Mouse (Mus musculus) v-Abl transformed pro-B cells (cell line): ENCODE measurements around the gene Mgat4e.

Source experiments
- in situ Hi-C, 2 experiments: fragments of 400-800 bp; cut with MboI; formaldehyde crosslinking; loops; one replicate each; pipeline ENCODE4 v1.15.1; 2025; ENCODE audit not compliant: unreplicated experiment in 2 of 2

Mgat4e gene

GRCm38 (mm10) chr1:134549632-134550132, at the start of gene Mgat4e:
Gene Mgat4e, minus strand, starts transcription at chr1:134549682.
- in situ Hi-C loops, result loop anchor here in 1 of 2 experiments (25.0 kb wide), 1 partner anchor 1263 kb away; the partner anchor contains the start of gene Lad1

DNA sequence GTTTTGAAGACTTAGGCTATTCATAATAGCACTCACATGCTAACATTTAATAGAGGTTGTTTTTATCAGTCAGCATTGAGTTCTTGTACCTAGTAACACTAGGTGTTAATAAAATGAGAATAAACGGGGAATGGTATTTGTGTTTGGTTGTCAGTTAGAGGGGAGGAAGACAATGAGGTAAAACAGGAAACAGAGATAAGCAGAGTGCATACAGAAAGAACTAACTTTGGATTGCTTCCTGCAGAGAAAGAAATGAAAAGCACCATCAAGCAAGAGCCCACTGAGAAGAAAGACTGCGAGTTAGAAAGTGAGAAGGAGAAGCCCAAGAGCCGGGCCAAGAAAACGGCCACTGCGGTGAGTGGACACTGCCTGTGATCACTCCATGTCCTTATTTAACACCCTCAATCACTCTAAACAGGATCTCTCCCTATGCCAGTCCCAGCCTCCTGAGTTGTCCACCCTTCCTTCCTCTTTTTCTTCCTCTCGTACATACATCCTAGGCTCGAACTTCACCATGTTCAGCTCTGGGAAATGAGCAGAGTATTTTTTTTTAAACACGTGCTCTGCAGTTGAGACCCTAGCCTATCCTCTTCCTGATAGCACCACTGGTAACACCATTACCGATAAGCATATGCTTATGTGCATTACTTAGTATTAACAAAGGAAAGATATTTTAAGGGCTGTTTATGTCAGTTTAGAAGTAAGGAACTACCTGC, 48.0 kb upstream of the Mgat4e start:
- in situ Hi-C loops, result no loop called here

DNA sequence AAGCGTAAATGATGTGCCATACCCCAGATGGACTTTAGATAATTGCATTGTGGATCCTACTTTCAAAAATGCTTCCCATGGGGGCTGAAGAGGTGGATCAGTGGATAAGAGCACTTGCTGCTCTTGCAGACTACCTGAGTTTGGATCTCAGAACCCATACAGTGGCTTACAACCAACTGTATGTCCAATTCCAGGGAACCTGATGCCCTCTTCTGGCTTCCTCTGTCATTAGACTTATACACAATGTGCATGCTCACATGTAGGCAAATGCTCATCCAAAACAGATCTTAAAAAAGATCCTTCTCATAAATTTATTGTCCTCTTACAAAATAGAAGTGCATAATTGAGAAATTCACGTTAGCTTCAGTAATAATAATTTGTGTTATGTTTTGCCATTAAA, 42.3 kb upstream of the Mgat4e start:
- in situ Hi-C loops, result no loop called here

GRCm38 (mm10) chr1:134589676-134590075, 40.2 kb upstream of the Mgat4e start:
- in situ Hi-C loops, result no loop called here

- in situ Hi-C loops, result no loop called here
These were observed 34.1 kb upstream of the Mgat4e start for GRCm38 (mm10) chr1:134583560-134583959.

DNA sequence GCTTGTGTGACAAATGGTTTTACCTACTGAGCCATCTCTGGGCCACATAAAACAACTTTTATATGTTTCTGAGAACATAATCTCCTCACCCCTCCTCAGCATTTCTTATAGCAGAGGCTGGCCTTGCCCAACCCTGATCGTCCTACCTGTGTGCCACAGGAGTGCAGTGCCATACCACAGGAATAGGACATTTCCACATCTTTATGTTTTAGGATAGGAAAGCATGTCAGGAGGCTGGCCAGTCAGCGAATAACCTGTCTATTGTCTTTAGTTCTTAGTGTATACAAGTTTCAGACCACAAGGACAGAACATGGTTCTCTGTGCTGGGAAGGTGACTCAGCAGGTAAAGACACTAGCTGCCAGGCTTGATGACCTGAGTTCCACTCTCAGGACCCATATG, 31.3 kb upstream of the Mgat4e start:
- in situ Hi-C loops, result no loop called here

GRCm38 (mm10) chr1:134577384-134578120, 28.1 kb upstream of the Mgat4e start:
- in situ Hi-C loops, result no loop called here

DNA sequence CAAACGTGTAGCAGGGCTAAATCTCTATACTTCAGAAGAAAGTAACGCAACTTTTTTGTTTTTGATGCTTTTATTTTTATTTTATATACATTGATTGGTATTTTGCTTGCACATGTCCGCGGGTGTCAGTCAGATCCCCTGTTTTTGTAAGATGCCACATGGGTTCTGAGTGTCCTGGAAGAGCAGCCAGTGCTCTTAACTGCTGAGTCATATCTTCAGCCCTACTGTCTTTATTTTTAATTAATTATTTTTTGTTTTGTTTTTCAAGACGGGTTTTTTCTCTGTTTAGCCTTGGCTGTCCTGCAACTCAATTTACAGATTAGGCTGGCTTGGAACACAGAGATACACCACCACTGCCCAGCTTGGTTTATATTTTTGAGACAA, 24.4 kb upstream of the Mgat4e start:
- in situ Hi-C loops, result loop anchor here in 1 of 2 experiments (25.0 kb wide), 1 partner anchor 1238 kb away; the partner anchor contains the start of gene Lad1

GRCm38 (mm10) chr1:134573300-134573931, 23.9 kb upstream of the Mgat4e start:
- in situ Hi-C loops, result loop anchor here in 1 of 2 experiments (25.0 kb wide), 1 partner anchor 1239 kb away; the partner anchor contains the start of gene Lad1

- in situ Hi-C loops, result loop anchor here in 1 of 2 experiments (25.0 kb wide), 1 partner anchor 1242 kb away; the partner anchor contains the start of gene Lad1
These were observed 21.1 kb upstream of the Mgat4e start for GRCm38 (mm10) chr1:134570631-134571030.

DNA sequence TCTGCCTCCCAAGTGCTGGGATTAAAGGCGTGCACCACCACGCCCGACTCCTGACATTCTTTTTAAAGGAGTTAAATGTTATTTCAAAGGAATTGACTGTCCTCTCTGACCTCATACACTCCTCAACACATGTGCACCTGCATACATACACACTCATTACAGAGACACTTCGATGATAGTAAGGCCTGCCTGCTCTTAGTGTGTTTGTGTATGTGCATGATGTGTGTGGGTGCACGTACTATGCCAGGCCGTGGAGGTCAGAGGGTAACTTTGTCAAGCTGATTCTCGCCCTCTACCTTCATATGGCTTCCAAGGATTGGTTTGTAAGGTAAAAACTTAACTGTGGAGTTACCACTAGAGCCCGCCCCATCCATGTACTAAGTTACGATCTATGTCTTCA, 20.7 kb upstream of the Mgat4e start:
- in situ Hi-C loops, result loop anchor here in 1 of 2 experiments (25.0 kb wide), 1 partner anchor 1242 kb away; the partner anchor contains the start of gene Lad1

- in situ Hi-C loops, result loop anchor here in 1 of 2 experiments (25.0 kb wide), 1 partner anchor 1245 kb away; the partner anchor contains the start of gene Lad1
These were observed 18.0 kb upstream of the Mgat4e start for GRCm38 (mm10) chr1:134567511-134567910.

DNA sequence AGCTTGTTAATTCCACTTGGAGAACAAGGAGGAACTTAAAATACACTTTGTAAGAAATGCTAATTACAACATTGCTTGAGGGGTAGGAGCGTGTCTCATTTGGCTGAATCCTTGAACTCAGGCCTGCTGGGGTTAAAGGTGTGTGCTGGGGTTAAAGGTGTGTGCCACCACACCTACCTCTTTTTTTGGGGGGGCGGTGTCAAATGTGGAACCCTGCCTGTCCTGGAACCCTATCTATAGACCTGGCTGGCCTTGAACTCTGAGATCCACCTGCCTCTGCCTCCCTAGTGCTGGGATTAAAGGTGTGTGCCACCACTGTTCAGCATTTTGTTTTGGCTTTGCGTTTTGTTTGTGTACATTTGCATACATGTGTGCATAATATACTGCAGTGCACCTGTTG, 14.2 kb upstream of the Mgat4e start:
- in situ Hi-C loops, result loop anchor here in 1 of 2 experiments (25.0 kb wide), 1 partner anchor 1249 kb away; the partner anchor contains the start of gene Lad1

DNA sequence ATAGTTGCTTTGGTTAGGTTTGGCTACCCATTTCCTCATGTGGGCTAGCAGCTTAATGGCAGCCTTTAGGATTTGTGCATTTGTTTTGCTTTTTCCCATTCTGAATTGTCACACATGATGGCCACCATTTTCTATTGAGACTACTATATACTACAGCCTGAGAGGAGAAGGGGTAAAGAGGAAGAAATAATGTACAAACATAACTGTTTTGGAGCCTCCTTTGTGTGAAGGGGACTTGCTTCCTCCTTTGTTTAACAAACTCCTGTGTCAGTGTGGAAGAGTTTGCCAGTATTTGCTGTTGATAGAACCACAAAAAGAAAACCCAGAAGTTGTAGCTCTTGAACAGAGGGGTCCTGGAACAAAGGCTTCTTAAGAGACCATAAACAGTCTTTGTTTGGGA, 13.0 kb upstream of the Mgat4e start:
- in situ Hi-C loops, result loop anchor here in 1 of 2 experiments (25.0 kb wide), 1 partner anchor 1250 kb away; the partner anchor contains the start of gene Lad1

- in situ Hi-C loops, result loop anchor here in 1 of 2 experiments (25.0 kb wide), 1 partner anchor 1251 kb away; the partner anchor contains the start of gene Lad1
These were observed 12.3 kb upstream of the Mgat4e start for GRCm38 (mm10) chr1:134561770-134562143.

GRCm38 (mm10) chr1:134560801-134561769, 11.6 kb upstream of the Mgat4e start:
- in situ Hi-C loops, result loop anchor here in 1 of 2 experiments (25.0 kb wide), 1 partner anchor 1251 kb away; the partner anchor contains the start of gene Lad1

GRCm38 (mm10) chr1:134560396-134560795, 10.9 kb upstream of the Mgat4e start:
- in situ Hi-C loops, result loop anchor here in 1 of 2 experiments (25.0 kb wide), 1 partner anchor 1252 kb away; the partner anchor contains the start of gene Lad1

DNA sequence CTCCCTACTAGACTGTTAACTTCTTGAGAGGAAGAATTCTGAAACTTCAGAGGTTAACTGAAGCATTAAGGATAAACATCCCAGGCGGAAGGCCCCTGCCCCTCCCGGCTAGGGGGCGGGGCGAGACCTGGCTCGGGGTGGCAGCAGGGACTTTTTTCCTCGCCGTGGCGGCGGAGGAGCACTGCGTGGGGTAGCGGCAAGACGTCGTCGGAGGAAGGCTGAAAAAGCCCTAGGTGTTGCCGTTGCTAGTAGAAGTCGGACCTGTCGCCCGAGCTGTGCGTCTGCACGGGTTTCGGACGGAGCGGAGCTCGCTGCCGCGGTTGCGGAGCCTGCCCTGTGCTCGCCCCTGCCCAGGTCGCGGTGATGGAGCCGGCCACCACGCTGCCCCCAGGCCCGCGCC, 10.5 kb upstream of the Mgat4e start, which contains the start of gene Kdm5b:
Kdm5b (plus strand) TSS at position 196 of the 400 bp plus-strand sequence.
- in situ Hi-C loops, result loop anchor here in 1 of 2 experiments (25.0 kb wide), 1 partner anchor 1252 kb away; the partner anchor contains the start of gene Lad1

GRCm38 (mm10) chr1:134559226-134559625, 9.7 kb upstream of the Mgat4e start:
- in situ Hi-C loops, result loop anchor here in 1 of 2 experiments (25.0 kb wide), 1 partner anchor 1253 kb away; the partner anchor contains the start of gene Lad1
